Mouse (Mus musculus) forebrain, embryonic 10.5 days (tissue): ENCODE results near the gene Samd13. TPM values are rescaled to one million over a fixed set of nuclear protein-coding genes. Genes with fewer than 3 reads are reported as not detected.

Experiments
- DNase-seq: peaks from one replicate; pipeline ENCODE4 v3.0.0-alpha.2; 2017; ENCODE audit warnings: low spot score; ENCODE audit errors: extremely low spot score
- H3K27ac ChIP-seq: fragments of 300-500 bp; sonication (generic); 2 replicates; pipeline ENCODE4 v1.5.1; 2016; ENCODE audit warnings: mild to moderate bottlenecking
- H3K27me3 ChIP-seq: fragments of 300-500 bp; sonication (generic); 2 replicates; pipeline ENCODE4 v1.6.1; 2016; ENCODE audit warnings: mild to moderate bottlenecking; ENCODE audit not compliant: poor library complexity, severe bottlenecking
- H3K36me3 ChIP-seq: fragments of 300-500 bp; sonication (generic); replicated peaks from 2 replicates; pipeline ENCODE4 v1.6.1; 2016; ENCODE audit warnings: mild to moderate bottlenecking, moderate library complexity
- H3K4me1 ChIP-seq: fragments of 300-500 bp; sonication (generic); 2 replicates; pipeline ENCODE4 v1.6.1; 2016
- H3K4me3 ChIP-seq: fragments of 300-500 bp; sonication (generic); 2 replicates; pipeline ENCODE4 v1.5.1; 2016; ENCODE audit warnings: mild to moderate bottlenecking, moderate library complexity
- H3K9me3 ChIP-seq: fragments of 300-500 bp; sonication (generic); 2 replicates; pipeline ENCODE4 v1.6.1; 2016; ENCODE audit warnings: mild to moderate bottlenecking, moderate library complexity
- WGBS: fragments of 180-500 bp; shearing (Covaris S2); methylation state at CpG from one replicate; pipeline ENCODE4 v1.1.7; 2016; 5-methylcytosine and 5-hydroxymethylcytosine counted together
- polyA plus RNA-seq: library from polyadenylated mRNA; unstranded; fragments of >200 nt; fragmentation: Nextera tagmentation; extraction: Ambion mirVana; gene quantifications from 2 replicates; pipeline ENCODE4 v1.2.1, GENCODE M21; 2016

Samd13 gene
- polyA plus RNA-seq, 1 experiment from 2014 or later: 0.62 TPM

DNA sequence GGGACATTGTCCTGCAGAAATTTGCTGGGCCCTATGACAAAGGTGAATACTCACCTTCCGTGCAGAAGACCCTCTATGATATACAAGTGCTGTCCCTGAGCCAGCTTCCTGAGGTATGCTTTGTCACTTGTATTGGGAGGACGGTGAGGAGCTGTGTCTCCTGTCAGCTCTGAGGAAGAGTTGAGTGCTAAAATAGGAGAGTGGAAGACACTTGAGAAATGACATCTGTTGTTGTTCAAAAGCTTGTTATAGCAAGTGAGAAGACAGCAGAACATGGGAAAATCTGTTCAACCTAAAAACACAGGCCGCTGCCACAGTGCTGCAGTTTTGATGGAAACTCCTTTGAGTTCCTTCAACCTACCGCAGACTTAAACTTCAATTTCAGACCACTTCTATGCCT lies 59.6 kb downstream of the Samd13 start:
- DNase-seq: no peak
- H3K9me3 ChIP-seq: no peaks in the 10 kb centered on the region
- 92% methylated on average over 4 of the region's 4 CpGs for WGBS

DNA sequence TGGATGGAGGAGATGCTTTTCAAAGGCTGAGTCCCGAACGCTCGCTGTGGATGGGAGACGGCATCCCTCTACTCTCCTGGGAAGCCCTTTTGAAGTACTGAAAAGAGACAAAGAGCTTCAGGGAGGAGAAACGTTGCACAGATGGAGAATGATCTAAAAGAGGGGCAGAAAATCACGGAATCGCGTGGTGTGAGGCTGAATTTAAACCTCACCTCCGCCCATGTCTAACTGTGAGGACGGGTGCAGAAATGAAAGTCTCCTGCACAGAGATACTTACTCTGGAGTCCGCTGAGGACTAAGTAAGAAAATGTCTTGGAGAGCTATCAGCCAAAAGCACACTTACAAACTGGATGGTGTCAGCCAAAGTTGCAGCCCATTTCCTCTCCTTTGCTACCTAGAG lies 63.4 kb downstream of the Samd13 start:
- Histone ChIP-seq H3K27me3 (no peaks in the 10 kb centered on the region), H3K36me3 (no peaks in the 10 kb centered on the region), H3K4me3 (no peak overlapping the region), H3K4me1 (no peaks in the 10 kb centered on the region), H3K27ac (no peak overlapping the region), H3K9me3 (no peaks in the 10 kb centered on the region)
- no peak for DNase-seq
- 87% methylated on average over 11 of the region's 11 CpGs for WGBS

More for the DNA sequence above, 59.6 kb downstream of the Samd13 start:
- H3K4me3 ChIP-seq: no peak overlapping the region
- no peaks in the 10 kb centered on the region for H3K27me3 ChIP-seq
- no peak overlapping the region for H3K27ac ChIP-seq
- H3K4me1 ChIP-seq: peaks cover 9% of the 10 kb centered on the region; the same call in 1 of the 2 replicates
- no peaks in the 10 kb centered on the region for H3K36me3 ChIP-seq

DNA sequence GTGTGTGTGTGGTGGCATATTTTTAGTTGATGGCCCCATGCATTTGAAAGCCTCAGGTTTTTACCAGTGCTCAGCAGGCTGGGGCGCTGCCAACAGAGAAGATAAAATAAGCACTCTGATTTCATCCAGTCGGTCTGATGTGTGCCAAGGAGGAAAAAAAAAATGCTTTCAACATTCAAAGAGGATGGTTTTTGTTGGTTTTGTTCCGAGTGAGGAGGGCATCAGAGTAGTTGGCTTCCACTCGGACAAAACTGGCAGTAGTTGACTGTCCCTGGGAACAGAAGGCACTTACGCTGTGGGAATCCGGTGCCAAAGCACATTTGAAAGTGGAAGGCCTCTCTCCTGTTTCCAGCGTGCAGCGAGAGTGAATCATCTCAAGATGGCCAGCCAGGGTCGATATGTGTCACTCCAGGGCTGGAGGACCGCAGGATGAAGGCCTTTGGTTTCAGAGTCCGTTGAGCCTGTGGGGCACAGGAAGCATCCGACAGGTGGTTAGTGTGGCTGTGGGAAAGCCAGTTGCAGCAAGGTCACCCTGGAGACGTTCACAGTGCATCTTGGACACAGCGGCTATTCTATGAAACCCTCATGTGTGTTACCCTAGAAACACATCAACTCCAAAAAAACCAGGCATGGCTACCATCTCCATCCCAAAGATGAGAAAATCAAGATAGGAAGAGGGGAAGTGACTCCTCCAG lies 64.7 kb downstream of the Samd13 start:
- WGBS: 94% methylated on average over 14 of the region's 14 CpGs

DNA sequence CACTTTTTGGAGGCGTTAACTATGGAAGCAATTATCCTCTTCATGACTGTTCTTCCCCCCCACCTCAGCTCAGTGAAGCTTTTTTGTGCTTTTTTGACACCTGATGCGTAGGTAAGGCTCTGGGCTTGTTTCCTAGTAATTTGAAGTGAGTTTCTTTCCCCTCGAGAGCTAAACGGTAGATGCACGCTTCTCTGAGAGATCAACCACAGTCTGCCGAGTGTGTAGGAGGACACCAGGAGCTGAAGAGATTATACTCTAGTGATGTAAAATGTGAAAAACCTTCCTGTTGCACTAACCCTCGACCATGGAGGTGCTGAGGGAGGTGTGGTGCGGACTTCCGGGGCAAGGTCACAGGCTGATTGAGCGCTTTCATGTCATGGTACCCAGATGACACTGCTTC lies 65.3 kb downstream of the Samd13 start:
- no peak for DNase-seq
- no peak overlapping the region for H3K27ac ChIP-seq
- H3K4me3 ChIP-seq: no peak overlapping the region
- 90% methylated on average over 10 of the region's 10 CpGs for WGBS
- no peaks in the 10 kb centered on the region for H3K27me3 ChIP-seq
- H3K4me1 ChIP-seq: no peaks in the 10 kb centered on the region
- H3K9me3 ChIP-seq: no peaks in the 10 kb centered on the region
- H3K36me3 ChIP-seq: no peaks in the 10 kb centered on the region

More for the DNA sequence above, 64.7 kb downstream of the Samd13 start:
- no peaks in the 10 kb centered on the region for H3K27me3 ChIP-seq
- no peak overlapping the region for H3K27ac ChIP-seq
- H3K4me1 ChIP-seq: no peaks in the 10 kb centered on the region
- no peaks in the 10 kb centered on the region for H3K36me3 ChIP-seq
- no peak for DNase-seq
- H3K9me3 ChIP-seq: no peaks in the 10 kb centered on the region
- no peak overlapping the region for H3K4me3 ChIP-seq

DNA sequence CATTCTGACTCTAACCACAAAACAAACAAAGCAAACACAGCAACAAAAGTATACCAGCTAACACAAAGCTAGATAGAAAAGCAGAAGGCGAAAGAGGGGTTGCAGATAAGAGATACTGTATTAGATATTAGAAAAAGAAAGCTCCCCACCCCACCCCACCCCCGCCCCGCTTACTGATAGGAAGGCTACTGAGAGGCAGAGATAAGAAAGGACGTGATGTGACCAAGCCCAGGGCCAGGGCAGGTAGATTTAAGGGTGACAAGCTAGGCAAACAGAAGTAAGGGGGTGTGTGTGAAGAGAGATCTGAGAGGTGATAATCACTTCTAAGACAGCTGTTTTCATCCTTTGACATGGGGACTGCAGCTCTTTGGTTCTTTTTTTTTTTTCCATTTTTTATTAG lies 67.0 kb downstream of the Samd13 start:
- no peak overlapping the region for H3K4me3 ChIP-seq
- DNase-seq: no peak
- no peaks in the 10 kb centered on the region for H3K27me3 ChIP-seq
- no peaks in the 10 kb centered on the region for H3K4me1 ChIP-seq
- no peaks in the 10 kb centered on the region for H3K9me3 ChIP-seq
- H3K36me3 ChIP-seq: no peaks in the 10 kb centered on the region
- H3K27ac ChIP-seq: no peak overlapping the region
- WGBS: 79% methylated on average over 4 of the region's 4 CpGs

DNA sequence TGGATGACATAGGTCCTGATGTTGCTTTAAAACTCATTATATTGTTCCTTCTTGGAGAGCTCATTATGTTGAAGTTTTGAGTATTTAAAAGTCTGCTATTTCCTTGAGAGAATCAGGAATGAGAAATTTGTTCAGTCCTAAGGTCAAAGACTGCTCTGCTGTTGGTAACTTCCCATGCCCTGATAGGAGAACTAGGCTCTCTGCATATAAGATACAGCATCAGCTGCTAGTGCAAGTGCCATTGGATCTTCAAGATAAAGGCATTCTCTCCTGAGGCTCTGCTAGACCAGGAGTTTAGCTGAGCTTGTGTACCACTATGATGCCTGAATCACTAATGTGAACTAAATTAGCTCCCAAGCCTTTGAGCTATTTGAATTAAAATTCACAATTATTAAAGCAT lies 67.4 kb downstream of the Samd13 start:
- H3K9me3 ChIP-seq: no peaks in the 10 kb centered on the region
- no peaks in the 10 kb centered on the region for H3K27me3 ChIP-seq
- no peak for DNase-seq
- no peaks in the 10 kb centered on the region for H3K36me3 ChIP-seq
- no peaks in the 10 kb centered on the region for H3K4me1 ChIP-seq
- no peak overlapping the region for H3K27ac ChIP-seq
- H3K4me3 ChIP-seq: no peak overlapping the region

DNA sequence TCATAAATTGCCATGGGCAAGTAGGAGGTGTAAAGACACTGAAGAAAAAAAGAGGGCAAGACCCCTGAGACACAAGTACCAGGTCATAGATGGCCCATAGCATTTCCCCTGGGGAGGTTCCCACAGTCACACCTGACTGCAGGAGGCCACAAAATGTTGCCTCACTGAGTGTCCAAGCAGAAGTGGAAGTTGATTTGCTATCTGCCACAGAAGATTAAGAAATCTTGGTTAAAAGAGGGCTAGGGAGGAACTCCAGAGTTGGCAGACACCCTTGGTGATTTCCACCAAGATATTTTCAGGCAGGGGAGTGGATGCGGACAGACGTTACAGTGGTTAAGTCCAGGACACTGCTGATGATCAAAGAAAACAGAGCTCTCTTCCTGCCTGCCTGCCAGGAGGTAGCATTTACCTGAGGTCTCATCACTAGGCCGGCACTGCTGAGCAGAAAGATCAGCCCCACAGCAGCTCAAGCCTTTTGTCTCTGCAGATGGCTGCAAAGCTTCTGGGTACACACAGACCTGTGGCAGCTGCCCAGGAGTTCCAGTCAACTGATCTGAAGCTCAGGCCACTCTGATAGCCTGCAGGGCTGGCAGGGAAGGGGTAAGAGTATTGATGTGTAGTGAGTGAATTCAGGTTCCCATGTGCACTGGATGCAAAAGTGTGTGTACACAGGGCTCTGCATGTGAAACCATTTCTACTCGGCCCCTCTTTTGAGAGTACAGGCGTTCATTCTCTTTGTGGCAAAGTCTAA lies 68.7 kb downstream of the Samd13 start:
- WGBS: 81% methylated on average over 5 of the region's 5 CpGs
- Histone ChIP-seq H3K27me3 (no peaks in the 10 kb centered on the region), H3K9me3 (no peaks in the 10 kb centered on the region), H3K27ac (no peak overlapping the region), H3K4me3 (no peak overlapping the region), H3K4me1 (no peaks in the 10 kb centered on the region), H3K36me3 (no peaks in the 10 kb centered on the region)
- no peak for DNase-seq

DNA sequence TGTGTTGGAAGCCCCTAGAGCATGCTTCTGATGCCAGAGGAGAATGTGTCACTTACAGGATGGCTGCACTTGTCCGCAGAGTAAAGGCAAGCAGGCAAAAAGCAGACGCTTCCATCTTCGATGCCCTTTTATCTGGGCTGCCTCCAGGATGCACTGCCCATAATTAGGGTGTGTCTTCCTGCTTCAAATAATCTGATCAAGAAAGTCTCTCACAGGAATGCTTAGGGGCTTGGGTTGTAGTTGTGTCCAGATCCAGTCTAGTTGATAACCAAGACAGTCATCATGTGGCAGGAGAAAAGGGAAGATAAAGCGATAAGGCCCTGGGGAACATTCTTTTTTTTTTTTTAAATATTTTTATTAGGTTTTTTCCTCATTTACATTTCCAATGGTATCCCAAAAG lies 69.9 kb downstream of the Samd13 start, which contains the start of gene Dnase2b:
Gene Dnase2b, minus strand, starts transcription at position 101 of the 400 bp plus-strand sequence.
- 89% methylated on average over 4 of the region's 4 CpGs for WGBS
- Histone ChIP-seq H3K36me3 (no peaks in the 10 kb centered on the region), H3K27me3 (no peaks in the 10 kb centered on the region), H3K9me3 (no peaks in the 10 kb centered on the region), H3K27ac (no peak within 1 kb of the TSS), H3K4me1 (no peaks in the 10 kb centered on the region), H3K4me3 (no peak within 1 kb of the TSS)
- DNase-seq: no peak

DNA sequence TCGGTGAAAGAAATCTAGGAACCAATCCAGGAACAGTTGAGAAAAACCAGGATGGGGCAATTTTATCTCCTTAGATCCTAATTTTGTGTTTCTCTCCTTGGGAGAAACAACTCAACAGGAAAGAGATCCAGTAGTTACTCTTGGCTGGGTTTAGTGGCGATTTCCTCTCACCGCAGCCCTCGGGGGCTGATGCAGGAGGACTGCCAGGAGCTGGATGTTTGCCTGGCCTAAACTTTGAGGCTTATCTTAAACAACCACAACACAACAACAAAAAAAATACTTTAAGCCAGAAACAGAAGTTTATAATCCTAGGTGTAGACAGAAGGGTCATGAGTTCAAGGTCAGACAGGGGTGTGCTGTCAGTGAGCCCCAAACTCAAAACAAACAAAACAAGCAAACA lies 73.6 kb downstream of the Samd13 start:
- no peak for DNase-seq
- Histone ChIP-seq H3K27me3 (no peaks in the 10 kb centered on the region), H3K36me3 (no peaks in the 10 kb centered on the region), H3K27ac (no peak overlapping the region), H3K4me1 (peaks cover 5% of the 10 kb centered on the region; the same call in 1 of the 2 replicates), H3K4me3 (no peak overlapping the region), H3K9me3 (no peaks in the 10 kb centered on the region)
- WGBS: 89% methylated on average over 4 of the region's 4 CpGs

DNA sequence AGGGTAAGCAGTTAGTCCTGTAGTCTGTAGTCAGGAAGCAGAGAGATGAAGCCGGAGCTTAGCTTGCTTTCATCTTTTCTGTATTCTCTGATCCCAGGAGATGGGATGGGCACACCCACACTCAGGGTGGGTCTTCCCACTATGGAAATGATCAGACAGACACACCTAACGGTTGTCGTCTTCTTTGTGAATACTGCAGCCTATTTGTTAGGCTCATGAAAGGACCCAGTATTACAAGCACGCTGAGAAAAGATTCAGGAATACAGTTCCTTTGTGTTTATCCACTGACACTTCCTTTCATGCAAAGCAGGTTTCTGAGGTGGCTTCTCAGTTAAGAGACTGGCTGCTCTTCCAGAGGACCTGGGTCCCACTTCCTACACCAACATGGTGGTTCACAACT lies 74.1 kb downstream of the Samd13 start:
- peaks cover 5% of the 10 kb centered on the region; the same call in 1 of the 2 replicates for H3K4me1 ChIP-seq
- no peak overlapping the region for H3K4me3 ChIP-seq
- H3K27ac ChIP-seq: no peak overlapping the region
- H3K9me3 ChIP-seq: no peaks in the 10 kb centered on the region
- no peak for DNase-seq
- 86% methylated on average over 4 of the region's 4 CpGs for WGBS
- H3K36me3 ChIP-seq: no peaks in the 10 kb centered on the region
- no peaks in the 10 kb centered on the region for H3K27me3 ChIP-seq

DNA sequence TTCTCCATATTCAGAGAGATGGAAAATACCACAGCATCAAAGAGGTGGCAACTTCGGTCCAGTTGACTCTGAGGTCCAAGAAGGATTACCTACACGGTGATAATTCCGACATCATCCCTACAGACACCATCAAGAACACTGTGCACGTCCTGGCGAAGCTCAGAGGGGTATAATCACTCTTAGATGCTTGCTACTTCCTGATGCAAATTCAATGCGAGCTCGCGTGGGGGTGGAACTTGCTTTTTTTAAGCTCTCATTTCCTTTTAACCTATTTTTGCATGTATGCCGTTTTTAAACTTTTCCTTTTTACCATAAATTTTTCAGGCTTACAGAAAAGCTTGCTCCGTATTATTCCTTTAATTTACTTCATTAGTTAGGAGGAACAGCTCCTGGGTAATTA lies 75.1 kb downstream of the Samd13 start:
- H3K9me3 ChIP-seq: no peaks in the 10 kb centered on the region
- H3K4me1 ChIP-seq: peaks cover 5% of the 10 kb centered on the region; the same call in 1 of the 2 replicates
- no peak overlapping the region for H3K4me3 ChIP-seq
- DNase-seq: no peak
- H3K27ac ChIP-seq: no peak overlapping the region
- H3K27me3 ChIP-seq: no peaks in the 10 kb centered on the region
- no peaks in the 10 kb centered on the region for H3K36me3 ChIP-seq
- 90% methylated on average over 10 of the region's 10 CpGs for WGBS

DNA sequence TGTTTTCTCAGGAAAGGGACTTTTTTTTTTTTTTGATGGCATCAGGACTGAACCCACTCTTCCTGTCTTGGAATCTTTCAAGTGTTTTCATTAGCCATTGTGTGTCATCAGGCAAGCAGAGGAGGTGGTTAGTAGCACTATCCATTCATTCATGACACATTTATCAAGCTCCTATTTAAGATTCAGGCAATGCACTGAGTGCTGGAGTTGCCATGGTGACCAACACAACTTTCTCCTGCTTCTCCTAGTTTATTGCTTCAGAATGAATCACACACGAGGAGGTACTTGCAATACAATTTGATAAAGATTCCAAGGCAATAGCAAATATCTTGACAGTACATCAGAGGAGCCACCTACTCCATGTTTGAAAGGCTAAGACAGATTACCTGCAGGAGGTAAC lies 78.0 kb downstream of the Samd13 start:
- Histone ChIP-seq H3K9me3 (no peaks in the 10 kb centered on the region), H3K36me3 (no peaks in the 10 kb centered on the region), H3K27ac (no peak overlapping the region), H3K4me3 (no peak overlapping the region), H3K27me3 (no peaks in the 10 kb centered on the region), H3K4me1 (peaks cover 5% of the 10 kb centered on the region; the same call in 1 of the 2 replicates)
- DNase-seq: no peak
- 71% methylated on average over 1 of the region's 1 CpGs for WGBS

DNA sequence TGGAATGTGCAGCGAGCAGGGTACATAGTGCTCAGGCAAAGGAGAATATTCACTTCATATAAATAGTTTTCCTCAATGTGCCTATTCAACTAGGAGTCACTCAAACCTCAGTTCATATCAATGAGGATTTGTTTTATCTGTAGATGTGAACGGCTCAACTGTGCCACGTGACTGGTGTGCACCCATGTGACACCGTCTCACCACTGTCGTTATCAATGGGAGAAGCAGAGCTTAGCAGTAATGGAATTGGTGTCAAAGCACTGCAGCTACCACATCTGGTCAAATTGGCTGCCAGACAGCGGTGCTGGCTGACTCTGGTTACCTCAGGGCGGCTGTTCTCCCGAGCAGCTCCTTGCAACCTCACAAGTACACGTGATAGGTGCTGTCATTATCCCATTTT lies 80.7 kb downstream of the Samd13 start:
- no peaks in the 10 kb centered on the region for H3K36me3 ChIP-seq
- 87% methylated on average over 9 of the region's 9 CpGs for WGBS
- no peak for DNase-seq
- no peaks in the 10 kb centered on the region for H3K27me3 ChIP-seq
- H3K4me3 ChIP-seq: no peak overlapping the region
- no peaks in the 10 kb centered on the region for H3K9me3 ChIP-seq
- no peak overlapping the region for H3K27ac ChIP-seq
- H3K4me1 ChIP-seq: peaks cover 8% of the 10 kb centered on the region; the same call in 1 of the 2 replicates
